Mouse (Mus musculus) heart, postnatal 0 days (tissue): ENCODE results near the gene Tcea3.

Experiments used
- CTCF ChIP-seq: IDR thresholded peaks from 2 replicates; pipeline ENCODE4 v1.5.1; 2016; ENCODE audit warnings: antibody characterized with exemption, control low read depth, low read depth
- EP300 ChIP-seq: IDR thresholded peaks from 2 replicates; pipeline ENCODE4 v1.6.1; 2016; ENCODE audit warnings: antibody characterized with exemption, low read depth

DNA sequence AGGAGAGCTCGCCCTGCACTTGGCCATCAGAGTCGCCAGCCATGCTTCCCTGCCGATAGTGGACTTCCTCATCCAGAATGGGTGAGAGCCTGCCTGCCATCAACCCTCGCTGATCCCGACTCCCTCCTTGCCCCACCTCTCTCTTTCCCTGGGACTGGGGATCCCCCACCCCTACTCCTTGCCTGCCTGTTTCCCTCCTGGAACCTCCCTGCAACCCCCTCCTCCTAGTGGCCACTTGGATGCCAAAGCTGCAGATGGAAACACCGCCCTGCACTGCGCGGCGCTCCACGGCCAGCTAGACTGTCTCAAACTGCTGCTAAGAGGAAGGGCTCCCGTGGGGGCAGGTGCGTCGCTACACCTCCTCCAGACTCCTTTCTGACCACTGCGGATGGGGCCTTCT is 7.4 kb upstream of the Tcea3 start:
- TF ChIP-seq EP300 = no peak
- no peak for TF ChIP-seq CTCF
